Mouse (Mus musculus) ES-E14 (cell line): ENCODE data around the gene Invs. TPM values are rescaled to one million over a fixed set of nuclear protein-coding genes. Genes with fewer than 3 reads are reported as not detected.

ENCODE experiments used
- DNase-seq: peaks from one replicate; pipeline ENCODE4 v3.0.0-alpha.2; 2013; ENCODE audit warnings: low read depth, low spot score
- H3K27ac ChIP-seq: 2 replicates; pipeline ENCODE4 v1.5.1; 2012; ENCODE audit warnings: low read depth, mild to moderate bottlenecking, low read length, moderate library complexity, mixed read lengths; ENCODE audit not compliant: poor library complexity, insufficient read depth, severe bottlenecking
- H3K36me3 ChIP-seq: 2 replicates; pipeline ENCODE4 v1.6.1; 2012; ENCODE audit warnings: mild to moderate bottlenecking, low read length, moderate library complexity, mixed read lengths; ENCODE audit not compliant: control insufficient read depth, poor library complexity, insufficient read depth, severe bottlenecking
- H3K4me1 ChIP-seq, 2 experiments: fragments of 150-350 bp in 1 of 2; sonication (generic) in 1 of 2; 2 replicates each; pipeline ENCODE4 v1.6.1; 2012; ENCODE audit warnings: low read length in 2 of 2, mild to moderate bottlenecking in 1 of 2, mixed read lengths in 1 of 2; ENCODE audit not compliant: control insufficient read depth in 2 of 2, insufficient read depth in 2 of 2, poor library complexity in 1 of 2
- H3K4me3 ChIP-seq, 2 experiments: fragments of 150-350 bp in 1 of 2; sonication (generic) in 1 of 2; 2 replicates each; pipeline ENCODE4 v1.5.1; 2012; ENCODE audit warnings: low read length in 2 of 2, low read depth in 1 of 2, mild to moderate bottlenecking in 1 of 2, mixed read lengths in 1 of 2; ENCODE audit not compliant: insufficient read depth in 1 of 2, poor library complexity in 1 of 2, severe bottlenecking in 1 of 2
- H3K9ac ChIP-seq: 2 replicates; pipeline ENCODE4 v1.6.1; 2012; ENCODE audit warnings: low read depth, mild to moderate bottlenecking, low read length, mixed read lengths; ENCODE audit not compliant: poor library complexity, insufficient read depth, severe bottlenecking
- H3K9me3 ChIP-seq: fragments of 150-350 bp; sonication (generic); 2 replicates; pipeline ENCODE4 v1.6.1; 2012; ENCODE audit warnings: low read depth, mild to moderate bottlenecking, low read length; ENCODE audit not compliant: control insufficient read depth, insufficient read depth
- CHD2 ChIP-seq: IDR thresholded peaks from 2 replicates; pipeline ENCODE4 v1.6.1; 2014; ENCODE audit warnings: mild to moderate bottlenecking, low read depth, low read length, inconsistent platforms
- HCFC1 ChIP-seq: IDR thresholded peaks from 2 replicates; pipeline ENCODE4 v1.6.1; 2012; ENCODE audit warnings: low read length, inconsistent platforms, borderline replicate concordance; ENCODE audit not compliant: insufficient read depth
- MAFK ChIP-seq: IDR thresholded peaks from 2 replicates; pipeline ENCODE4 v1.6.1; 2014; ENCODE audit warnings: mild to moderate bottlenecking, low read depth, low read length, inconsistent platforms; ENCODE audit not compliant: insufficient read depth
- ZC3H11A ChIP-seq: IDR thresholded peaks from 2 replicates; pipeline ENCODE4 v1.6.1; 2012; ENCODE audit warnings: low read depth, mild to moderate bottlenecking, inconsistent platforms, low read length, borderline replicate concordance
- ZNF384 ChIP-seq: IDR thresholded peaks from 2 replicates; pipeline ENCODE4 v1.6.1; 2012; ENCODE audit warnings: low read depth, low read length, inconsistent platforms
- in situ Hi-C, 2 experiments: fragments of 600-800 bp; cut with MboI; formaldehyde crosslinking; loops; one replicate each; pipeline ENCODE4 v1.15.1; 2025; ENCODE audit warnings: low sequenced_read_pairs in 2 of 2, inconsistent platforms in 1 of 2; ENCODE audit not compliant: unreplicated experiment in 2 of 2
- total RNA-seq: library from RNA; depleted of rRNA; stranded (reverse); fragments of 300-350 nt; gene quantifications from 2 replicates; pipeline ENCODE4 v1.2.3, GENCODE M21; 2012

Invs gene
- total RNA-seq, 1 experiment = 3.6 TPM

GRCm38 (mm10) chr4:48277011-48277410, 2.5 kb upstream of the Invs start:
- H3K27ac ChIP-seq = no peak overlapping the region
- H3K4me1 ChIP-seq = peaks cover 0 to 2% of the 10 kb centered on the region in 2 experiments; a peak in 2 of 4 replicates
- H3K9me3 ChIP-seq = no peaks in the 10 kb centered on the region
- DNase-seq = no peak
- no peaks in the 10 kb centered on the region for H3K36me3 ChIP-seq
- no peak overlapping the region for H3K9ac ChIP-seq
- in situ Hi-C loops = no loop called here
- H3K4me3 ChIP-seq = no peak overlapping the region
- TF ChIP-seq MAFK (peak; percentile 57), ZC3H11A (no peak)

GRCm38 (mm10) chr4:48278757-48279497, 633 bp upstream of the Invs start:
- H3K36me3 ChIP-seq = no peaks in the 10 kb centered on the region
- DNase-seq = peak; percentile 36
- H3K4me3 ChIP-seq = peak overlapping the region; percentile 90 to 94
- no peak overlapping the region for H3K27ac ChIP-seq
- peak overlapping the region; percentile 86 for H3K9ac ChIP-seq
- peaks cover 0 to 2% of the 10 kb centered on the region in 2 experiments; a peak in 1 of 4 replicates for H3K4me1 ChIP-seq
- in situ Hi-C loops = no loop called here
- no peaks in the 10 kb centered on the region for H3K9me3 ChIP-seq
- TF ChIP-seq MAFK (no peak), HCFC1 (no peak), ZNF384 (no peak), CHD2 (no peak), ZC3H11A (no peak)

- in situ Hi-C loops = no loop called here
- Histone ChIP-seq H3K4me3 (no peak overlapping the region), H3K9ac (no peak overlapping the region), H3K36me3 (no peaks in the 10 kb centered on the region), H3K4me1 (peaks cover 0 to 2% of the 10 kb centered on the region in 2 experiments; a peak in 1 of 4 replicates), H3K9me3 (no peaks in the 10 kb centered on the region), H3K27ac (no peak overlapping the region)
- DNase-seq = no peak
- TF ChIP-seq ZNF384 = no peak
- TF ChIP-seq CHD2 = no peak
- no peak for TF ChIP-seq MAFK
- TF ChIP-seq ZC3H11A = no peak
- no peak for TF ChIP-seq HCFC1
Measured at GRCm38 (mm10) chr4:48281121-48281520, 1.6 kb downstream of the Invs start.

- Histone ChIP-seq H3K27ac (no peak overlapping the region), H3K4me3 (no peak overlapping the region), H3K36me3 (no peaks in the 10 kb centered on the region), H3K4me1 (no peaks in the 10 kb centered on the region), H3K9ac (no peak overlapping the region), H3K9me3 (no peaks in the 10 kb centered on the region)
- no peak for TF ChIP-seq CHD2
- TF ChIP-seq ZC3H11A = no peak
- TF ChIP-seq MAFK = no peak
- TF ChIP-seq HCFC1 = no peak
- TF ChIP-seq ZNF384 = no peak
- in situ Hi-C loops = no loop called here
- no peak for DNase-seq
Measured at GRCm38 (mm10) chr4:48287086-48287757, 7.7 kb downstream of the Invs start.
